Mouse (Mus musculus) MEL (cell line): Measurements from ENCODE around the gene Glce. TPM values are rescaled to one million over a fixed set of nuclear protein-coding genes. Genes with fewer than 3 reads are reported as not detected.

Source experiments
- DNase-seq: peaks from one replicate; pipeline ENCODE4 v3.0.0; 2011; ENCODE audit warnings: low read depth, low spot score
- H3K27ac ChIP-seq: 2 replicates; pipeline ENCODE4 v1.5.1; 2012; ENCODE audit warnings: low read depth, mild to moderate bottlenecking, control low read depth, low read length, moderate library complexity; ENCODE audit not compliant: control insufficient read depth
- H3K27me3 ChIP-seq, 2 experiments: fragments of 150-350 bp in 1 of 2; sonication (generic) in 1 of 2; 2 replicates each; pipeline ENCODE4 v1.6.1; 2012; ENCODE audit warnings: low read length in 2 of 2, mild to moderate bottlenecking in 2 of 2, improper control_type of control experiment in 1 of 2, moderate library complexity in 1 of 2; ENCODE audit not compliant: insufficient read depth in 2 of 2, control insufficient read depth in 1 of 2
- H3K36me3 ChIP-seq, 2 experiments: 2 replicates each; pipeline ENCODE4 v1.6.1; 2012 to 2014; ENCODE audit warnings: low read length in 2 of 2, improper control_type of control experiment in 1 of 2, inconsistent platforms in 1 of 2, mild to moderate bottlenecking in 1 of 2; ENCODE audit not compliant: insufficient read depth in 2 of 2, control insufficient read depth in 1 of 2
- H3K4me1 ChIP-seq, 2 experiments: fragments of 150-350 bp in 1 of 2; sonication (generic) in 1 of 2; 2 replicates each; pipeline ENCODE4 v1.6.1; 2012; ENCODE audit warnings: low read length in 2 of 2, improper control_type of control experiment in 1 of 2, mild to moderate bottlenecking in 1 of 2; ENCODE audit not compliant: insufficient read depth in 2 of 2, control insufficient read depth in 1 of 2
- H3K4me3 ChIP-seq, 2 experiments: fragments of 150-350 bp in 1 of 2; sonication (generic) in 1 of 2; 2 replicates each; pipeline ENCODE4 v1.5.1; 2012; ENCODE audit warnings: low read depth in 2 of 2, low read length in 2 of 2, mild to moderate bottlenecking in 2 of 2, moderate library complexity in 2 of 2, control low read depth in 1 of 2, improper control_type of control experiment in 1 of 2; ENCODE audit not compliant: control insufficient read depth in 1 of 2, insufficient read depth in 1 of 2
- H3K79me2 ChIP-seq: 2 replicates; pipeline ENCODE4 v1.6.1; 2012; ENCODE audit warnings: mild to moderate bottlenecking, low read length, moderate library complexity; ENCODE audit not compliant: control insufficient read depth, poor library complexity, insufficient read depth
- H3K9ac ChIP-seq: 2 replicates; pipeline ENCODE4 v1.6.1; 2012; ENCODE audit warnings: low read depth, mild to moderate bottlenecking, control low read depth, low read length, moderate library complexity; ENCODE audit not compliant: control insufficient read depth, poor library complexity, severe bottlenecking
- H3K9me3 ChIP-seq: fragments of 150-350 bp; sonication (generic); replicated peaks from 2 replicates; pipeline ENCODE4 v1.6.1; 2012; ENCODE audit warnings: mild to moderate bottlenecking, low read length, improper control_type of control experiment, moderate library complexity; ENCODE audit not compliant: insufficient read depth
- ELF1 ChIP-seq: IDR thresholded peaks from 2 replicates; pipeline ENCODE4 v1.6.1; 2014; ENCODE audit warnings: low read depth, mild to moderate bottlenecking, inconsistent platforms, low read length, improper control_type of control experiment, moderate library complexity
- ETS1 ChIP-seq: IDR thresholded peaks from 2 replicates; pipeline ENCODE4 v1.6.1; 2012; ENCODE audit warnings: low read depth, mild to moderate bottlenecking, inconsistent platforms, low read length, improper control_type of control experiment, moderate library complexity
- HCFC1 ChIP-seq: IDR thresholded peaks from 2 replicates; pipeline ENCODE4 v1.6.1; 2012; ENCODE audit warnings: low read depth, mild to moderate bottlenecking, inconsistent platforms, low read length, improper control_type of control experiment, moderate library complexity
- JUND ChIP-seq: IDR thresholded peaks from 2 replicates; pipeline ENCODE4 v1.6.1; 2011; ENCODE audit warnings: low read depth, mild to moderate bottlenecking, improper control_type of control experiment, low read length
- MAX ChIP-seq: IDR thresholded peaks from 2 replicates; pipeline ENCODE4 v1.6.1; 2011; ENCODE audit warnings: low read length, improper control_type of control experiment
- MEF2A ChIP-seq: IDR thresholded peaks from 2 replicates; pipeline ENCODE4 v1.6.1; 2014; ENCODE audit warnings: low read depth, mild to moderate bottlenecking, inconsistent platforms, low read length, improper control_type of control experiment; ENCODE audit not compliant: poor library complexity, insufficient replicate concordance, severe bottlenecking; ENCODE audit errors: extremely low read depth
- MYB ChIP-seq: IDR thresholded peaks from 2 replicates; pipeline ENCODE4 v1.6.1; 2011; ENCODE audit warnings: mild to moderate bottlenecking, low read depth, low read length, improper control_type of control experiment
- NRF1 ChIP-seq: IDR thresholded peaks from 2 replicates; pipeline ENCODE4 v1.6.1; 2014; ENCODE audit warnings: low read depth, mild to moderate bottlenecking, inconsistent platforms, low read length, improper control_type of control experiment, moderate library complexity; ENCODE audit not compliant: poor library complexity, insufficient read depth, severe bottlenecking
- POLR2A ChIP-seq, 2 experiments: IDR thresholded peaks; 2 replicates each; pipeline ENCODE4 v1.6.1; 2011 to 2012; ENCODE audit warnings: low read length in 2 of 2, mild to moderate bottlenecking in 2 of 2, control low read depth in 1 of 2, improper control_type of control experiment in 1 of 2, low read depth in 1 of 2, moderate library complexity in 1 of 2; ENCODE audit not compliant: control insufficient read depth in 1 of 2, insufficient read depth in 1 of 2, poor library complexity in 1 of 2
- POLR2AphosphoS2 ChIP-seq: IDR thresholded peaks from 2 replicates; pipeline ENCODE4 v1.6.1; 2011; ENCODE audit warnings: low read length, improper control_type of control experiment
- POLR2AphosphoS5 ChIP-seq: IDR thresholded peaks from 2 replicates; pipeline ENCODE4 v1.6.1; 2012; ENCODE audit warnings: low read depth, borderline replicate concordance, mild to moderate bottlenecking, inconsistent platforms, low read length, moderate library complexity, mixed read lengths
- RAD21 ChIP-seq: IDR thresholded peaks from 2 replicates; pipeline ENCODE4 v1.6.1; 2011; ENCODE audit warnings: mild to moderate bottlenecking, low read depth, low read length, improper control_type of control experiment
- SIN3A ChIP-seq: IDR thresholded peaks from 2 replicates; pipeline ENCODE4 v1.6.1; 2012; ENCODE audit warnings: low read length, improper control_type of control experiment, inconsistent platforms
- TAL1 ChIP-seq: IDR thresholded peaks from 2 replicates; pipeline ENCODE4 v1.6.1; 2012; ENCODE audit warnings: mild to moderate bottlenecking, inconsistent platforms, low read length, moderate library complexity, mixed read lengths
- TBP ChIP-seq: IDR thresholded peaks from 2 replicates; pipeline ENCODE4 v1.8.0; 2011; ENCODE audit warnings: low read depth, low read length, improper control_type of control experiment
- USF2 ChIP-seq, 2 experiments: IDR thresholded peaks; 2 replicates each; pipeline ENCODE4 v1.6.1; 2011 to 2012; ENCODE audit warnings: improper control_type of control experiment in 2 of 2, low read length in 2 of 2, borderline replicate concordance in 1 of 2, inconsistent platforms in 1 of 2, low read depth in 1 of 2, mild to moderate bottlenecking in 1 of 2; ENCODE audit not compliant: insufficient read depth in 1 of 2
- ZMIZ1 ChIP-seq: IDR thresholded peaks from 2 replicates; pipeline ENCODE4 v1.6.1; 2012; ENCODE audit warnings: low read depth, mild to moderate bottlenecking, inconsistent platforms, low read length, improper control_type of control experiment, moderate library complexity
- ZNF384 ChIP-seq: IDR thresholded peaks from 2 replicates; pipeline ENCODE4 v1.6.1; 2012; ENCODE audit warnings: low read depth, mild to moderate bottlenecking, inconsistent platforms, low read length, improper control_type of control experiment
- polyA plus RNA-seq, 2 experiments: library from polyadenylated mRNA; stranded (reverse) in 1 of 2; unstranded in 1 of 2; fragments of >175 nt in 1 of 2; fragments of >200 nt in 1 of 2; gene quantifications; 2 replicates each; pipeline versions ENCODE4 v1.2.1 to v1.2.4; 2012; ENCODE audit warnings: low replicate concordance in 2 of 2, low read depth in 1 of 2; ENCODE audit not compliant: insufficient read length in 2 of 2, insufficient read depth in 1 of 2, missing spikeins in 1 of 2
- total RNA-seq: library from RNA; depleted of rRNA; stranded (reverse); fragments of 300-350 nt; gene quantifications from 2 replicates; pipeline ENCODE4 v1.2.3, GENCODE M21; 2012

Gene Glce
- total and polyA plus RNA-seq, 3 experiments = 9.2 to 12.2 TPM; not detected in 1

DNA sequence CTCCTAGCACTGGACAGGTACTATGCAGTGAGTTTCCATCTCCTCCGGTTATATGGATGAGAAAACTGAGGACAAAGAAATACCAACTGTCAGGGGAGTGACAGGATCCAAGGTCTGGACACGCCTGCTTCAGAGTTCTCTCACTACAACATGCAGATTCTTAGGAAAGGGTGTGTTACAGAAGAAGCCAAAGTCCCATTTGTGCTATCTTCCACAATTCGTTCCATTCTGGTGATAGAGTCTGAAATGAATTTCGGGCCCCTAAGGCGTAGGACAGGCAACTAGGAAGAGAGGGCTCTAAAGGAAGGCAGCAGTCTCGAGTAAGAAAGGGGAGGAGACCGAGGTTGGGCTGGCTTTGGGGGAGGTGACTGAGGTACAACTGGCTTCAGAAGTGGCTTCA lies 21.0 kb upstream of the Glce start:
- no peaks in the 10 kb centered on the region for H3K79me2 ChIP-seq

GRCm38 (mm10) chr9:62139027-62139426 lies 16.6 kb upstream of the Glce start:
- no peak for DNase-seq
- Histone ChIP-seq H3K4me1 (no peaks in the 10 kb centered on the region), H3K79me2 (no peaks in the 10 kb centered on the region), H3K27me3 (peaks cover 20 to 28% of the 10 kb centered on the region in 2 experiments), H3K9ac (no peak overlapping the region), H3K4me3 (no peak overlapping the region), H3K36me3 (no peaks in the 10 kb centered on the region), H3K9me3 (no peaks in the 10 kb centered on the region), H3K27ac (no peak overlapping the region)
- TF ChIP-seq HCFC1 = no peak
- TF ChIP-seq POLR2AphosphoS5 = no peak
- no peak for TF ChIP-seq ZMIZ1
- TF ChIP-seq SIN3A = no peak
- no peak for TF ChIP-seq MAX
- no peak for TF ChIP-seq NRF1
- TF ChIP-seq MYB = no peak
- no peak for TF ChIP-seq POLR2AphosphoS2
- no peak for TF ChIP-seq POLR2A (IDR thresholded peaks at IDR 0.05; ENCODE audit: control insufficient read depth in 1 of 2, insufficient read depth in 1 of 2, low read depth in 1 of 2, low read length in 2 of 2, poor library complexity in 1 of 2)
- TF ChIP-seq RAD21 = no peak
- TF ChIP-seq JUND = no peak

More for the DNA sequence above, 21.0 kb upstream of the Glce start:
- H3K4me1 ChIP-seq = no peaks in the 10 kb centered on the region
- H3K9ac ChIP-seq = no peak overlapping the region
- H3K9me3 ChIP-seq = no peaks in the 10 kb centered on the region
- TF ChIP-seq USF2 (IDR thresholded peaks at IDR 0.05; ENCODE audit: borderline replicate concordance in 1 of 2, insufficient read depth in 1 of 2, low read depth in 1 of 2, low read length in 2 of 2) (no peak), TBP (no peak), RAD21 (no peak), POLR2AphosphoS5 (no peak), TAL1 (no peak), POLR2A (IDR thresholded peaks at IDR 0.05; ENCODE audit: control insufficient read depth in 1 of 2, insufficient read depth in 1 of 2, low read depth in 1 of 2, low read length in 2 of 2, poor library complexity in 1 of 2) (no peak), ELF1 (no peak), ZMIZ1 (no peak), POLR2AphosphoS2 (no peak), ETS1 (no peak), ZNF384 (no peak), MEF2A (no peak)
- TF ChIP-seq, all 39 proteins: peak for 0
- Histone ChIP-seq H3K4me3 (no peak overlapping the region), H3K36me3 (no peaks in the 10 kb centered on the region), H3K27ac (no peak overlapping the region), H3K27me3 (peaks cover 9 to 12% of the 10 kb centered on the region in 2 experiments)
- DNase-seq = no peak
